In the genomic region with DNA sequence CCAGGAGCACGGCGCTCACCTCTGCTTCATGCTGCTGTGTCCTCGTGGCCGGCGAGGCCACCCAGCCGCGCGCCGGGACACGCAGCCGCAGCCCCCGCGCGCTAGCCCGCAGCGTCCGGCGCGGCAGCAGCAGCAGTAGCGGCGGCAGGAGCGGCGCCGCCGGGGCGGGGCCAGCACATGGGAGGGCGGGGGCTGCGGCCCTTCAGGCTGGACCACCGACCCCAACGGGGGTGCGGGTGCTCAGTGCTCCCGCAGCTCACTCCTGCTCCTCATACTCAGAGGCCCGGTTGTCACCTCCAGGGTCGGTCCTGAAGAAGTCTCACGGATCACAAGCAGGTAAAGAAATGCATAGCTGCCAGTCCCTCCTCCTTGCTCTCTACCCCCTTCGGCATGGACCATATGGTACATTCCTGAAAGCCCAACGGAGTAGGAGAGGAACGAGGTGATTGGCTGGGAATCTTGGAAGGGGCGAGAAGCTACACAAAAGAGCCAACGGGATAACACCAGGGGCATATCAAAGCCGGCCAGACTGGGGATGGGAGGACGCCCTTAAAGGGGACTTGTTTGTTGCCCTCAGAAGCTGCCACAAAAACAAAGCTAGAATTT, we compare ENCODE assay signal across 8 mouse cellular contexts. TPM values are rescaled to one million over a fixed set of nuclear protein-coding genes. Genes with fewer than 3 reads are reported as not detected.
A peak's percentile ranks its signal among the peaks of the same experiment; 100 is the strongest.
DNase-seq lines count a peak whose midpoint lies in the region; ATAC-seq lines count a peak whose summit lies in the region.

No protein-coding gene starts in this region.

- peak; percentile 96 for ATAC-seq in heart, embryonic 16.5 days (replicated peaks; ENCODE audit: extremely low read depth, insufficient read depth, low FRiP score)
- peak; percentile 93 for ATAC-seq in liver, embryonic 15.5 days (ENCODE audit: insufficient read depth)
- ATAC-seq in neural tube, embryonic 12.5 days (ENCODE audit: low FRiP score, low read depth): peak; percentile 98

- DNase-seq in CD8-positive naive resting alpha-beta T cell, adult 2 months (ENCODE audit: low read depth in 2 of 2, low spot score in 2 of 2): peak; percentile 71 to 75
- DNase-seq in c-Kit-positive CD71-negative TER-119-negative erythroid progenitor cells, embryonic 14.5 days (ENCODE audit: low read depth): peak; percentile 86
- peak; percentile 90 for DNase-seq in forebrain, embryonic 10.5 days (ENCODE audit: extremely low spot score, low spot score)
- peak; percentile 91 to 97 for DNase-seq in kidney, postnatal 36 days
- peak; percentile 99 for DNase-seq in telencephalon, adult 2 months (ENCODE audit: low read depth, low spot score)

- WGBS in forebrain, embryonic 10.5 days: under 1% methylated on average over 41 of the region's 42 CpGs
- WGBS in heart, embryonic 16.5 days: under 1% methylated on average over 42 of the region's 42 CpGs
- WGBS in liver, embryonic 15.5 days (ENCODE audit: insufficient replicate concordance): under 1% methylated on average over 42 of the region's 42 CpGs
- 1% methylated on average over 30 of the region's 42 CpGs for WGBS in neural tube, embryonic 12.5 days

- peak overlapping the region; percentile 100 for H3K27ac ChIP-seq in forebrain, embryonic 10.5 days
- H3K27ac ChIP-seq in heart, embryonic 16.5 days (ENCODE audit: low read length): peak overlapping the region; percentile 97
- H3K27ac ChIP-seq in liver, embryonic 15.5 days (replicated peaks): peak overlapping the region; percentile 95
- H3K27ac ChIP-seq in neural tube, embryonic 12.5 days: peak overlapping the region; percentile 62; the same call in 1 of the 2 replicates

- no peaks in the 10 kb centered on the region for H3K9me3 ChIP-seq in forebrain, embryonic 10.5 days
- no peaks in the 10 kb centered on the region for H3K9me3 ChIP-seq in heart, embryonic 16.5 days (replicated peaks; ENCODE audit: control insufficient read depth, low read length)
- H3K9me3 ChIP-seq in liver, embryonic 15.5 days (replicated peaks): no peaks in the 10 kb centered on the region
- no peaks in the 10 kb centered on the region for H3K9me3 ChIP-seq in neural tube, embryonic 12.5 days

- H3K4me2 ChIP-seq in heart, embryonic 16.5 days (ENCODE audit: low read depth, low read length): peak overlapping the region; percentile 79
- peak overlapping the region; percentile 73 for H3K4me2 ChIP-seq in liver, embryonic 15.5 days
- H3K4me2 ChIP-seq in neural tube, embryonic 12.5 days (replicated peaks): peak overlapping the region; percentile 87

- H3K27me3 ChIP-seq in forebrain, embryonic 10.5 days (ENCODE audit: poor library complexity, severe bottlenecking): no peaks in the 10 kb centered on the region
- no peaks in the 10 kb centered on the region for H3K27me3 ChIP-seq in heart, embryonic 16.5 days (ENCODE audit: control insufficient read depth, insufficient read depth, low read length)
- H3K27me3 ChIP-seq in liver, embryonic 15.5 days: no peaks in the 10 kb centered on the region
- no peaks in the 10 kb centered on the region for H3K27me3 ChIP-seq in neural tube, embryonic 12.5 days (replicated peaks)

- H3K4me1 ChIP-seq in forebrain, embryonic 10.5 days: peaks cover 55% of the 10 kb centered on the region
- peaks cover 52% of the 10 kb centered on the region for H3K4me1 ChIP-seq in heart, embryonic 16.5 days (ENCODE audit: control insufficient read depth, insufficient read depth, low read length)
- peaks cover 77% of the 10 kb centered on the region for H3K4me1 ChIP-seq in liver, embryonic 15.5 days (replicated peaks)
- H3K4me1 ChIP-seq in neural tube, embryonic 12.5 days: peaks cover 18% of the 10 kb centered on the region

- H3K4me3 ChIP-seq in forebrain, embryonic 10.5 days: peak overlapping the region; percentile 95
- peak overlapping the region; percentile 96 for H3K4me3 ChIP-seq in heart, embryonic 16.5 days (ENCODE audit: low read length)
- H3K4me3 ChIP-seq in liver, embryonic 15.5 days (replicated peaks): peak overlapping the region; percentile 99
- H3K4me3 ChIP-seq in neural tube, embryonic 12.5 days: peak overlapping the region; percentile 96

- H3K36me3 ChIP-seq in forebrain, embryonic 10.5 days (replicated peaks): peaks cover 16% of the 10 kb centered on the region
- peaks cover 4% of the 10 kb centered on the region for H3K36me3 ChIP-seq in heart, embryonic 16.5 days (ENCODE audit: control insufficient read depth, insufficient read depth)
- peaks cover 24% of the 10 kb centered on the region for H3K36me3 ChIP-seq in liver, embryonic 15.5 days (replicated peaks)
- H3K36me3 ChIP-seq in neural tube, embryonic 12.5 days: no peaks in the 10 kb centered on the region

- peak overlapping the region; percentile 99 for H3K9ac ChIP-seq in heart, embryonic 16.5 days (ENCODE audit: low read length)
- peak overlapping the region; percentile 99 for H3K9ac ChIP-seq in liver, embryonic 15.5 days
- peak overlapping the region; percentile 79 for H3K9ac ChIP-seq in neural tube, embryonic 12.5 days

RNA-seq across cellular contexts. Expression of gene Mical3, which starts 20.7 kb away (rescaled TPM):
- 8.4 and 9.0 TPM in 2 replicates for polyA plus RNA-seq in forebrain, embryonic 10.5 days (2016; fragmentation: Nextera tagmentation; extraction: Ambion mirVana)
- 27.2 and 30.4 TPM in 2 replicates for polyA plus RNA-seq in heart, embryonic 16.5 days (2015; fragmentation: Nextera tagmentation; extraction: Ambion mirVana)
- polyA plus RNA-seq in liver, embryonic 15.5 days (2015; fragmentation: Nextera tagmentation; extraction: Ambion mirVana): 8.7 and 11.5 TPM in 2 replicates
- polyA plus RNA-seq in neural tube, embryonic 12.5 days (2016; fragmentation: Nextera tagmentation; extraction: Ambion mirVana): 17.3 and 22.2 TPM in 2 replicates

Comparison
In these comparisons a context has a peak if more than half of its experiments do, and no peak if none do; other contexts are left out.
1. Peak in every context shown above with its lines: DNase-seq, ATAC-seq, H3K4me3 ChIP-seq and H3K27ac ChIP-seq.